Mouse (Mus musculus) G1E (cell line): Measurements from ENCODE around the gene F12.

Source experiments
- CTCF ChIP-seq: IDR thresholded peaks from 2 replicates; pipeline ENCODE4 v1.5.1; 2012; ENCODE audit warnings: low read depth, low read length, inconsistent platforms, mixed read lengths
- GATA1 ChIP-seq: IDR thresholded peaks from 2 replicates; pipeline ENCODE4 v1.6.1; 2012; ENCODE audit warnings: borderline replicate concordance, low read length, inconsistent platforms, mixed read lengths
- POLR2AphosphoS5 ChIP-seq: IDR thresholded peaks from 2 replicates; pipeline ENCODE4 v1.6.1; 2012; ENCODE audit warnings: low read depth, low read length, inconsistent platforms; ENCODE audit not compliant: insufficient replicate concordance

GRCm38 (mm10) chr13:55444937-55445315 lies 18.3 kb upstream of the F12 start, which contains the start of gene Grk6:
- TF ChIP-seq CTCF (no peak), GATA1 (no peak), POLR2AphosphoS5 (no peak)
